Mouse (Mus musculus) ES-E14 (cell line): Measurements from ENCODE around the gene Ndufs1. TPM values are rescaled to one million over a fixed set of nuclear protein-coding genes. Genes with fewer than 3 reads are reported as not detected.
"Not testable (repeated sequence)": the region's sequence is repeated elsewhere in the genome, so short reads cannot be mapped to it uniquely, and the experiment has no call there.

Experiments
- DNase-seq: peaks from one replicate; pipeline ENCODE4 v3.0.0-alpha.2; 2013; ENCODE audit warnings: low read depth, low spot score
- H3K27ac ChIP-seq: 2 replicates; pipeline ENCODE4 v1.5.1; 2012; ENCODE audit warnings: low read depth, mild to moderate bottlenecking, low read length, moderate library complexity, mixed read lengths; ENCODE audit not compliant: poor library complexity, insufficient read depth, severe bottlenecking
- H3K36me3 ChIP-seq: 2 replicates; pipeline ENCODE4 v1.6.1; 2012; ENCODE audit warnings: mild to moderate bottlenecking, low read length, moderate library complexity, mixed read lengths; ENCODE audit not compliant: control insufficient read depth, poor library complexity, insufficient read depth, severe bottlenecking
- H3K4me1 ChIP-seq, 2 experiments: fragments of 150-350 bp in 1 of 2; sonication (generic) in 1 of 2; 2 replicates each; pipeline ENCODE4 v1.6.1; 2012; ENCODE audit warnings: low read length in 2 of 2, mild to moderate bottlenecking in 1 of 2, mixed read lengths in 1 of 2; ENCODE audit not compliant: control insufficient read depth in 2 of 2, insufficient read depth in 2 of 2, poor library complexity in 1 of 2
- H3K4me3 ChIP-seq, 2 experiments: fragments of 150-350 bp in 1 of 2; sonication (generic) in 1 of 2; 2 replicates each; pipeline ENCODE4 v1.5.1; 2012; ENCODE audit warnings: low read length in 2 of 2, low read depth in 1 of 2, mild to moderate bottlenecking in 1 of 2, mixed read lengths in 1 of 2; ENCODE audit not compliant: insufficient read depth in 1 of 2, poor library complexity in 1 of 2, severe bottlenecking in 1 of 2
- H3K9ac ChIP-seq: 2 replicates; pipeline ENCODE4 v1.6.1; 2012; ENCODE audit warnings: low read depth, mild to moderate bottlenecking, low read length, mixed read lengths; ENCODE audit not compliant: poor library complexity, insufficient read depth, severe bottlenecking
- H3K9me3 ChIP-seq: fragments of 150-350 bp; sonication (generic); 2 replicates; pipeline ENCODE4 v1.6.1; 2012; ENCODE audit warnings: low read depth, mild to moderate bottlenecking, low read length; ENCODE audit not compliant: control insufficient read depth, insufficient read depth
- CHD2 ChIP-seq: IDR thresholded peaks from 2 replicates; pipeline ENCODE4 v1.6.1; 2014; ENCODE audit warnings: mild to moderate bottlenecking, low read depth, low read length, inconsistent platforms
- HCFC1 ChIP-seq: IDR thresholded peaks from 2 replicates; pipeline ENCODE4 v1.6.1; 2012; ENCODE audit warnings: low read length, inconsistent platforms, borderline replicate concordance; ENCODE audit not compliant: insufficient read depth
- MAFK ChIP-seq: IDR thresholded peaks from 2 replicates; pipeline ENCODE4 v1.6.1; 2014; ENCODE audit warnings: mild to moderate bottlenecking, low read depth, low read length, inconsistent platforms; ENCODE audit not compliant: insufficient read depth
- ZC3H11A ChIP-seq: IDR thresholded peaks from 2 replicates; pipeline ENCODE4 v1.6.1; 2012; ENCODE audit warnings: low read depth, mild to moderate bottlenecking, inconsistent platforms, low read length, borderline replicate concordance
- ZNF384 ChIP-seq: IDR thresholded peaks from 2 replicates; pipeline ENCODE4 v1.6.1; 2012; ENCODE audit warnings: low read depth, low read length, inconsistent platforms
- in situ Hi-C, 2 experiments: fragments of 600-800 bp; cut with MboI; formaldehyde crosslinking; loops; one replicate each; pipeline ENCODE4 v1.15.1; 2025; ENCODE audit warnings: low sequenced_read_pairs in 2 of 2, inconsistent platforms in 1 of 2; ENCODE audit not compliant: unreplicated experiment in 2 of 2
- total RNA-seq: library from RNA; depleted of rRNA; stranded (reverse); fragments of 300-350 nt; gene quantifications from 2 replicates; pipeline ENCODE4 v1.2.3, GENCODE M21; 2012

The Ndufs1 gene
- total RNA-seq, 1 experiment, result 101 TPM

DNA sequence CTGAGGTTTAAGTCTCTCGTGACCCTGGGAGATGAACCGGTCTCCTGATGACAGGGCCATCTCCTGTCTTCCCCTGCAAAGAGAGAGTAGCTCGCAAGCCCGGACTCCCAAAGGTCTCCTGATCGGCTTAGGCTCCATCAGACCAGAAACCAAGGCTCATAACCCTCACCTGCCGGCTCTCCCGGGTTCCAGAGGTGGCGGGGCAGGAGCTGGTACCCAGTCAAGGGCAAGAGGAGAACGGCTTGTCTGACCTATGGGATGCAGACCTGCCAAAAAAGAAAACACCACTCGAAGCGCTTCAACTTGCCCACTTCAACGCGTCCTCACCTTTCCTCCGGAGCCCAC is 402 bp downstream of the Ndufs1 start:
- peaks cover 25% of the 10 kb centered on the region for H3K36me3 ChIP-seq
- H3K9me3 ChIP-seq, result no peaks in the 10 kb centered on the region
- in situ Hi-C loops, result no loop called here
- H3K27ac ChIP-seq, result peak overlapping the region; percentile 85
- DNase-seq, result no peak
- no peak for TF ChIP-seq ZNF384
- TF ChIP-seq MAFK, result no peak
- no peak for TF ChIP-seq CHD2
- no peak for TF ChIP-seq HCFC1
- TF ChIP-seq ZC3H11A, result no peak
- H3K9ac ChIP-seq, result peak overlapping the region; percentile 99
- H3K4me1 ChIP-seq, result no peaks in the 10 kb centered on the region
- peak overlapping the region; percentile 95 to 98 for H3K4me3 ChIP-seq

DNA sequence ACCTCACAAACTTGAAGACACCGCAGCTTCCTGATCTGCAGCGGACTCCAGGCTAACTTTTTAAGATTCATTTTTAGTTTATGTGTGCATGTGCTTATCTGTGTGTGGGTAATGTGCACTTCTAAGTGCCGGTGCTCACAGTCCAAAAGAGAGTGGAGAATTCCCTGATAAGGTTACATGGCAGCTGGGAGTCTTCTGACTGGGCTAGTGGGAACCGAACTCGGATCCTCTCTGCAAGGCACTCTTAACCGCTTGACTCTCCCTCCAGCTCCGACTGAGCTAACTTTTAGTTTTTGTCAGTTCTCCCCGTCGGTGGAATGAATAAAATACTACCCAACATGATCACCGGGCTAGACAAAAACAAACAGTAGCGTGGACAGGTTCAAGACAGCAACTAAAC is 780 bp downstream of the Ndufs1 start:
- peak overlapping the region; percentile 95 to 98 for H3K4me3 ChIP-seq
- peak overlapping the region; percentile 99 for H3K9ac ChIP-seq
- H3K36me3 ChIP-seq, result peaks cover 25% of the 10 kb centered on the region
- peak overlapping the region; percentile 85; the same call in 1 of the 2 replicates for H3K27ac ChIP-seq
- no peaks in the 10 kb centered on the region for H3K4me1 ChIP-seq
- TF ChIP-seq ZC3H11A, result no peak
- no peak for TF ChIP-seq HCFC1
- DNase-seq, result no peak
- in situ Hi-C loops, result no loop called here
- no peaks in the 10 kb centered on the region for H3K9me3 ChIP-seq

DNA sequence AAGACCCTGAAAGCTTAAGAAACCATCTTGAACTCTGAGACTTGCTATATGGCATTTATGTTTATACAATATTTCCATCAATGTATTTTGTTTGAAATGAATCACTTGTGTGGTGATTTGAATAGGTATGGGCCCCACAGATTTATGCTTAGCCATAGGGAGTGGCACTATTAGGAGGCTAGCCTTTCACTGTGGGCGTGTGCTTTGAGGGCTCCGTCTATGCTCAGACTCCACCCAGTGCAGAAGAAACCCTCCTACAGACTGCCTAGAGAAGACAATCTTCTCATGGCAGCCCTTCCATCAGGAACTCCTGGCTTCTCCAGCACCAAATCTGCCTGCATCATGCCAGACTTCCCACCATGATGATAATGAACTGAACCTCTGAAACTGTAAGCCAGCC is 8.0 kb downstream of the Ndufs1 start:
- H3K36me3 ChIP-seq, result peaks cover 10% of the 10 kb centered on the region
- in situ Hi-C loops, result no loop called here
- TF ChIP-seq HCFC1, result no peak
- TF ChIP-seq ZNF384, result no peak
- TF ChIP-seq ZC3H11A, result no peak
- TF ChIP-seq CHD2, result no peak
- no peak for TF ChIP-seq MAFK

GRCm38 (mm10) chr1:63140231-63140630 is 36.4 kb downstream of the Ndufs1 start:
- no peak for DNase-seq
- H3K9ac ChIP-seq, result peak overlapping the region; percentile 82
- peak overlapping the region; percentile 90 for H3K27ac ChIP-seq
- peak overlapping the region; percentile 14 to 55 for H3K4me3 ChIP-seq
- TF ChIP-seq ZC3H11A, result no peak
- no peak for TF ChIP-seq MAFK
- peak; percentile 89 for TF ChIP-seq ZNF384
- TF ChIP-seq HCFC1, result no peak
- TF ChIP-seq CHD2, result no peak
- peaks cover 9 to 12% of the 10 kb centered on the region in 2 experiments for H3K4me1 ChIP-seq
- in situ Hi-C loops, result no loop called here
- H3K36me3 ChIP-seq, result peaks cover 3% of the 10 kb centered on the region
- no peaks in the 10 kb centered on the region for H3K9me3 ChIP-seq

More for the DNA sequence above, 8.0 kb downstream of the Ndufs1 start:
- Histone ChIP-seq H3K4me3 (no peak overlapping the region), H3K4me1 (peaks cover 0 to 2% of the 10 kb centered on the region in 2 experiments; a peak in 1 of 4 replicates), H3K9ac (no peak overlapping the region), H3K9me3 (no peaks in the 10 kb centered on the region), H3K27ac (no peak overlapping the region)
- no peak for DNase-seq

DNA sequence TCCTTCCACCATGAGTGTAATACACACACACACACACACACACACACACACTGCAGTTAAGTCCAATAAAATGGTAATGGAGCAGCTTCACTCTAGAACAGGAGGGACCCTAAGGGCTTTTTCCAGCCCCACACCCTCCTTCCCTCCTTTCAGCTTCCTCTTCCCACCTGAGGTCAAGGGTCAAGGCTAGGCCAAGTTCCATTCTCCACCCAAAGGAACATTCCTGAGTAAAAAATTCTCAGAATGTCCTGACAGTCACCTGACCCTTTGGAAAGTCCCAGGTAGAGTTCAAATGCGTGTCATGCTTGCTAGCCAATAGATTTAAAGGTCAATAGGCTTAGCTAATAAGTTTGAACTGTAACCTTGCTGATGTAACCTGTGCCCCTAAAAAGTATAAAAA is 38.0 kb downstream of the Ndufs1 start:
- in situ Hi-C loops, H3K36me3 ChIP-seq, H3K9me3 ChIP-seq: not testable (repeated sequence)
- TF ChIP-seq CHD2, result peak; percentile 87
- peak; percentile 96 for DNase-seq
- Histone ChIP-seq H3K9ac (peak overlapping the region; percentile 48; the same call in 1 of the 2 replicates), H3K4me1 (peaks cover 11 to 12% of the 10 kb centered on the region in 2 experiments), H3K27ac (peak overlapping the region; percentile 90), H3K4me3 (0 out of 4 replicates have a peak overlapping the region, but pooled peaks of 1 of the 2 experiments have one; percentile 55)
